Mouse (Mus musculus) right cerebral cortex, postnatal 25 days (tissue): ENCODE results near the gene Mpped2.

Experiments
- DNase-seq: peaks from one replicate; pipeline ENCODE4 v3.0.0; 2022

The Mpped2 gene

GRCm38 (mm10) chr2:106821292-106821691, 128.2 kb downstream of the Mpped2 start:
- no peak for DNase-seq

- DNase-seq: no peak
Observed at GRCm38 (mm10) chr2:106821883-106822282, 128.8 kb downstream of the Mpped2 start.

- no peak for DNase-seq
Observed at GRCm38 (mm10) chr2:106822540-106822939, 129.5 kb downstream of the Mpped2 start.

- no peak for DNase-seq
Observed at GRCm38 (mm10) chr2:106825461-106825860, 132.4 kb downstream of the Mpped2 start.

- DNase-seq: no peak
Observed at GRCm38 (mm10) chr2:106826023-106826422, 133.0 kb downstream of the Mpped2 start.

- DNase-seq: no peak
Observed at GRCm38 (mm10) chr2:106826806-106827205, 133.7 kb downstream of the Mpped2 start.

GRCm38 (mm10) chr2:106828573-106829310, 135.7 kb downstream of the Mpped2 start:
- DNase-seq: no peak

GRCm38 (mm10) chr2:106829420-106829819, 136.4 kb downstream of the Mpped2 start:
- DNase-seq: no peak

- no peak for DNase-seq
Observed at GRCm38 (mm10) chr2:106832577-106832976, 139.5 kb downstream of the Mpped2 start.

- DNase-seq: no peak
Observed at GRCm38 (mm10) chr2:106833212-106833611, 140.1 kb downstream of the Mpped2 start.

- DNase-seq: no peak
Observed at GRCm38 (mm10) chr2:106835321-106835720, 142.3 kb downstream of the Mpped2 start.

GRCm38 (mm10) chr2:106837241-106837640, 144.2 kb downstream of the Mpped2 start:
- no peak for DNase-seq

- no peak for DNase-seq
Observed at GRCm38 (mm10) chr2:106844147-106844546, 151.1 kb downstream of the Mpped2 start.

- DNase-seq: no peak
Observed at GRCm38 (mm10) chr2:106844766-106845678, 152.0 kb downstream of the Mpped2 start.

- no peak for DNase-seq
Observed at GRCm38 (mm10) chr2:106846511-106846910, 153.4 kb downstream of the Mpped2 start.

GRCm38 (mm10) chr2:106849389-106849788, 156.3 kb downstream of the Mpped2 start:
- DNase-seq: no peak

- no peak for DNase-seq
Observed at GRCm38 (mm10) chr2:106851515-106851914, 158.4 kb downstream of the Mpped2 start.

GRCm38 (mm10) chr2:106854213-106854612, 161.1 kb downstream of the Mpped2 start:
- DNase-seq: no peak

- DNase-seq: no peak
Observed at GRCm38 (mm10) chr2:106854758-106855157, 161.7 kb downstream of the Mpped2 start.

GRCm38 (mm10) chr2:106855184-106855583, 162.1 kb downstream of the Mpped2 start:
- no peak for DNase-seq

GRCm38 (mm10) chr2:106855623-106856350, 162.7 kb downstream of the Mpped2 start:
- DNase-seq: no peak

GRCm38 (mm10) chr2:106856361-106856961, 163.4 kb downstream of the Mpped2 start:
- DNase-seq: no peak

- no peak for DNase-seq
Observed at GRCm38 (mm10) chr2:106857258-106857657, 164.2 kb downstream of the Mpped2 start.
